Mouse (Mus musculus) lung, embryonic 14.5 days (tissue): ENCODE measurements around the gene Ifi206. TPM values are rescaled to one million over a fixed set of nuclear protein-coding genes. Genes with fewer than 3 reads are reported as not detected.

Experiments
- ATAC-seq: fragments of 200-750 bp; cut with Nextera tagmentation; 2 replicates; pipeline ENCODE4 v1.8.0; 2017; ENCODE audit warnings: mild to moderate bottlenecking, moderate TSS enrichment, moderate library complexity; ENCODE audit not compliant: insufficient read depth
- DNase-seq: peaks from one replicate; pipeline ENCODE4 v3.0.0-alpha.2; 2015
- H3K27ac ChIP-seq: fragments of 300-500 bp; sonication (generic); 2 replicates; pipeline ENCODE4 v1.5.1; 2014; ENCODE audit warnings: low read depth, mild to moderate bottlenecking, moderate library complexity
- H3K27me3 ChIP-seq: fragments of 300-500 bp; sonication (generic); 2 replicates; pipeline ENCODE4 v1.6.1; 2014; ENCODE audit warnings: low read length, control low read depth; ENCODE audit not compliant: insufficient read depth
- H3K36me3 ChIP-seq: fragments of 300-500 bp; sonication (generic); 2 replicates; pipeline ENCODE4 v1.6.1; 2014; ENCODE audit warnings: control low read depth; ENCODE audit not compliant: insufficient read depth
- H3K4me1 ChIP-seq: fragments of 300-500 bp; sonication (generic); 2 replicates; pipeline ENCODE4 v1.6.1; 2014; ENCODE audit warnings: antibody characterized with exemption, control low read depth; ENCODE audit not compliant: insufficient read depth
- H3K4me2 ChIP-seq: fragments of 300-500 bp; sonication (generic); 2 replicates; pipeline ENCODE4 v1.6.1; 2014; ENCODE audit warnings: mild to moderate bottlenecking
- H3K4me3 ChIP-seq: fragments of 300-500 bp; sonication (generic); 2 replicates; pipeline ENCODE4 v1.5.1; 2014; ENCODE audit warnings: low read depth, low read length
- H3K9ac ChIP-seq: fragments of 300-500 bp; sonication (generic); 2 replicates; pipeline ENCODE4 v1.6.1; 2014
- H3K9me3 ChIP-seq: fragments of 300-500 bp; sonication (generic); 2 replicates; pipeline ENCODE4 v1.6.1; 2016; ENCODE audit warnings: low read depth, low read length, control low read depth
- CTCF ChIP-seq: IDR thresholded peaks from 2 replicates; pipeline ENCODE4 v1.5.1; 2016; ENCODE audit warnings: antibody characterized with exemption, low read depth
- WGBS: fragments of 180-500 bp; shearing (Covaris S2); extraction: QIAGEN DNeasy Blood & Tissue Kit; methylation state at CpG from one replicate; pipeline ENCODE4 v1.1.7; 2014; 5-methylcytosine and 5-hydroxymethylcytosine counted together
- polyA plus RNA-seq: library from polyadenylated mRNA; unstranded; fragments of >200 nt; fragmentation: Nextera tagmentation; extraction: Ambion mirVana; gene quantifications from 2 replicates; pipeline ENCODE4 v1.2.1, GENCODE M21; 2014

The Ifi206 gene
- polyA plus RNA-seq, 1 experiment from 2014 or later = 0.17 TPM

DNA sequence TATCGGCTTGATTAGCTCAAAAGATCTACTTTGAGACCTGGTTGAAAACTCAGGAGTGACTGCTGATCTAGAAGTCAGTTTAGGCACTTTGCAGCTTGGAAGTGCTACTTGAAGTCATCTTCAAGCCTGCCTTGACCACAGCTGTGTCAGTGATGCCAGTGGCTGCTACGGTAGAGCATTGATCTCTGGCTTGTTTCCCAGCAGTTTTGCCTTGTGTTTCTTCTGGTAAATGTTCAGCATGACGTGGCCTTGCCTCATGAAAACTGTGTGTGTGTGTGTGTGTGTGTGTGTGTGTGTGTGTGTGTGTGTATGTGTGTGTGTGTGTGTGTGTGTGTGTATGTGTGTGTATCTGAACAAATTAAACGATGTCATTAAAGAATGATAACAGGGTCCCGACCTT lies 34.1 kb downstream of the Ifi206 start:
- no peak overlapping the region for H3K4me2 ChIP-seq

DNA sequence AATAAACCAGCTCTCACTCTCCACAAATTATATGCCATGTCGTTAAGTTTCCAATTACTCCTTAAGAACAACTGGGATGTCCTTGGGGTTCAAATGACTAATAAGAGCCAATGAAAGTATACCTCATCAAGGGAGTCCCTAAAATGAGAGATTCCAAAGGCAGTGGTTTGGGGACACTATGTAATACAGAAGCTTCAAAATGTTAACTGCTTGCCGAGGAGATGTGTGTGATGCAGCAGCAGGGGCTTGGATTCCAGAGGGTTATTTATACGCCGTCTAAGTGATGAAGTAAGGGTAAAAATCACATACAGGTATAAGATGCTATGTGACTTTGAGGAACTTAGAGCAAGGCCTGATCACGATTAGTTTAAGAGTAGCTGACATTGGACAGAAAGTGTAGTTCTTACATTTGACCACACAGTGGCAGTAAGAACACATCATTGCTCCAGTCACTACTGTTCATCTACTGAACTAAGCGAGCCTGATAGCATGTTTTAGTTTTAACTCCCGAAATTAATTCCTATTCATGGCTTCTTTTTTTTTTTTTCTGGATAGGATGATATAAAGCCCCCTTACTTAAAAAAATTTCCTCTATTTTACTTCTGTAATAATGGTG lies 34.6 kb downstream of the Ifi206 start:
- Histone ChIP-seq H3K9me3 (no peaks in the 10 kb centered on the region), H3K4me3 (no peak overlapping the region), H3K9ac (no peak overlapping the region), H3K4me1 (no peaks in the 10 kb centered on the region), H3K36me3 (no peaks in the 10 kb centered on the region), H3K27me3 (no peaks in the 10 kb centered on the region), H3K4me2 (no peak overlapping the region), H3K27ac (no peak overlapping the region)
- peak; percentile 62; the same call in 1 of the 2 replicates for ATAC-seq
- WGBS = 48% methylated on average over 7 of the region's 7 CpGs
- TF ChIP-seq CTCF = peak; percentile 81
- DNase-seq = peak; percentile 82

More for the DNA sequence above, 34.1 kb downstream of the Ifi206 start:
- TF ChIP-seq CTCF = no peak
- H3K4me3 ChIP-seq = no peak overlapping the region
- ATAC-seq (no peak), DNase-seq (no peak)
- H3K9me3 ChIP-seq = no peaks in the 10 kb centered on the region
- no peaks in the 10 kb centered on the region for H3K27me3 ChIP-seq
- H3K27ac ChIP-seq = no peak overlapping the region
- WGBS = 82% methylated on average over 5 of the region's 5 CpGs
- no peaks in the 10 kb centered on the region for H3K4me1 ChIP-seq
- no peak overlapping the region for H3K9ac ChIP-seq
- H3K36me3 ChIP-seq = no peaks in the 10 kb centered on the region

DNA sequence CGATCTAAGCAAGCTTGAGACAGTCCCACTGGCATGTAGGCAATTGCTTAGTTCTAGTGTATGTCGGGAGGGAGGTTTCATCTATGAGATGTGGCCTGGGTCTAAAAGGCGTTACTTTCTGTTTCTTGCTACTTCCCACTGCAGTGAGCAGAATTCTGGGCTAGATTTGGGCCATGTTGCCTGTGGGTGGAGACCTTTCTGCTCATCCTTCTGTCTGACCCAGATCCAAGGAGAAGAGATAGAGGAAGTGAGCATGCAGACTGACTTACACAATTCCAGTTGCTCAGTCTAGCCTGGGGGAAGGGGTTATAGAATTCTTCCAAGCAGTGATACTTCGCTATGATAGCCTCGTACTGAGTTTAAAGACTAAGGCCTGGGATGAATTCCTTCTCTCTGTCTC lies 39.2 kb downstream of the Ifi206 start:
- ATAC-seq = no peak
- no peaks in the 10 kb centered on the region for H3K9me3 ChIP-seq
- WGBS = 89% methylated on average over 5 of the region's 5 CpGs

DNA sequence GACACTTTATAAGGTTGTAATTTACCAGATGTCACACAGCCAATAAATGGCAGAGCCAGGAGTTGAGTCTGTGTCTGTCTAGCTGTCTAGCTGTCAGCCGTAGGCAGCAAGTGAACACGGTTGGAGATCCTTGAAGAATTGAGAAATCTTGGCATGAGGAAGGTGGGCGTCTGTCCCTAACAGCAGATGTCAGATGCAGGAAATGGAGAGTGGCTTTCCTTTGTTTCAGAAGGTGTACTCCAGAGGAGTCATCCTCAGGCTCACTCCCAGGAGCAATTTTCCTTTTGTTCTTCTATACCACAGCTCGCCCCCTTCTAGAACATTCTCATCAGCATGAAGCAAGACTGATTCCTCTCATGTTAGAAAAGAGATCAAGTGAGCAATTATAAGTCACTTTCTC lies 40.2 kb downstream of the Ifi206 start:
- TF ChIP-seq CTCF = no peak
- no peaks in the 10 kb centered on the region for H3K4me1 ChIP-seq
- no peaks in the 10 kb centered on the region for H3K36me3 ChIP-seq
- no peak overlapping the region for H3K4me3 ChIP-seq
- DNase-seq (no peak), ATAC-seq (no peak)
- H3K27ac ChIP-seq = no peak overlapping the region
- H3K9me3 ChIP-seq = no peaks in the 10 kb centered on the region
- no peaks in the 10 kb centered on the region for H3K27me3 ChIP-seq
- no peak overlapping the region for H3K9ac ChIP-seq
- 89% methylated on average over 4 of the region's 4 CpGs for WGBS
- H3K4me2 ChIP-seq = no peak overlapping the region

More for the DNA sequence above, 39.2 kb downstream of the Ifi206 start:
- no peak overlapping the region for H3K4me2 ChIP-seq
- H3K4me1 ChIP-seq = no peaks in the 10 kb centered on the region
- no peaks in the 10 kb centered on the region for H3K27me3 ChIP-seq
- H3K4me3 ChIP-seq = no peak overlapping the region
- H3K9ac ChIP-seq = no peak overlapping the region
- no peaks in the 10 kb centered on the region for H3K36me3 ChIP-seq
- H3K27ac ChIP-seq = no peak overlapping the region
- no peak for TF ChIP-seq CTCF
- DNase-seq = peak; percentile 1

DNA sequence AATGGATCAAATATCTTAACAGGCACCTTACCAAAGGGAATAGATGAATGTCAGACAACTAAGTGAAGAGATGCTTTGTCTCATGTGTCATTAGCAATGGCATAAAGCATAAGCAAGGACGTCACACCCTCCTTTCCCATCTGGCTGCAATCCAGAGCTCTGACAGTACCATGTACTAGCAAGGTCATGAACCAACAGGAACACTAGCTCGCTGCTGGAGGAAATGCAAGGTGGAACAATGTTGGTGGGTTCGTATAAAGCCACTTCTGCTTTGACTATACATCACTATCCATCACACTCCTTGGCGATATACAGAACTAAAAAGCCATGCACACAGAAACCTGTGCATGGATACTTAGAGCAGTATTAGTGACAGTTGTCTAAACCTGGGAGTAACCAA lies 43.8 kb downstream of the Ifi206 start:
- Histone ChIP-seq H3K27ac (no peak overlapping the region), H3K36me3 (no peaks in the 10 kb centered on the region), H3K4me1 (no peaks in the 10 kb centered on the region), H3K4me2 (no peak overlapping the region), H3K27me3 (no peaks in the 10 kb centered on the region), H3K9ac (no peak overlapping the region), H3K9me3 (no peaks in the 10 kb centered on the region), H3K4me3 (no peak overlapping the region)
- no peak for TF ChIP-seq CTCF
- 57% methylated on average over 4 of the region's 4 CpGs for WGBS
- no peak for DNase-seq
- ATAC-seq = no peak

DNA sequence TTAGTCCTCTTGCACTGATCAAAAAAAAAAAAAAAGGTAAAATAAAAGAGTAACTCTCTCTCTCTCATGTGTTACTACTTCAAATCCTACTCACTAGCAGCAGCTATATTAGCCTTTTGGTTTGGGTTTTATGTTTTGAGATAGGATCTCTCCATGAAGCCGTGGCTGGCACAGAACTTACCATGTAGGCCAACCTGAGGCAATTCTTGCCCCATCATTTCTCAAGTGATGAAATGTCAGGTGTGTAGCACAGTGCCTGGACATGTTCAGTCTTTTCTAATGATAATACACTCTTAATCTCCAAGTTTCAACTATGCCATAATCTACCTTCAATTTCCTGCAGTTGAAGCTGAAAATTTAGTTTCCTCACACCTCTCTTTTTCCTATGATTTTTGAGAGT lies 47.8 kb downstream of the Ifi206 start:
- no peak overlapping the region for H3K4me2 ChIP-seq
- H3K27ac ChIP-seq = no peak overlapping the region
- H3K9ac ChIP-seq = no peak overlapping the region
- 83% methylated on average over 1 of the region's 1 CpGs for WGBS
- H3K36me3 ChIP-seq = no peaks in the 10 kb centered on the region
- ATAC-seq (no peak), DNase-seq (no peak)
- H3K27me3 ChIP-seq = no peaks in the 10 kb centered on the region
- TF ChIP-seq CTCF = no peak
- H3K4me3 ChIP-seq = no peak overlapping the region
- no peaks in the 10 kb centered on the region for H3K4me1 ChIP-seq
- no peaks in the 10 kb centered on the region for H3K9me3 ChIP-seq

DNA sequence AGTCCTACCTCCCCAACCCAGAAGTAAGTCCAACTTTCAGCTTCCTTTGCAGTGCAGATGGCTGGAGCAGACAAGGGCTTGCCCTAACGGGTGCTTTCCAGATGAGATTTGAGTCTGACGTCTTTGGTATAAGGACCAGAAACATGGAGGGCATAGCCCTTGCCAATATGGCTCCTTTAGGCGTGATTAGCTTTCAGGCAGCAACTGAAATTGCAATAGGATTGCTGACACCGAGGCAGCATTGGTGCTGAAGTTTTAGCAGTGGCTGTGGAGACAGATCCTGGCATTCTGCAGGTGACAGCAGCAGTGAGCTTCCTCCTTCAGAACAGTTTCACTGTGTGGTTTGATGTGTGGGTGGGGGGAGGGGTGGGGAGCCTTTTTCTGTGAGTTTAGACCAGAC lies 49.6 kb downstream of the Ifi206 start:
- TF ChIP-seq CTCF = no peak
- WGBS = 63% methylated on average over 4 of the region's 4 CpGs
- H3K4me2 ChIP-seq = no peak overlapping the region
- no peak overlapping the region for H3K4me3 ChIP-seq
- H3K4me1 ChIP-seq = no peaks in the 10 kb centered on the region
- no peak overlapping the region for H3K27ac ChIP-seq
- H3K27me3 ChIP-seq = no peaks in the 10 kb centered on the region
- no peaks in the 10 kb centered on the region for H3K9me3 ChIP-seq
- no peak for ATAC-seq
- H3K9ac ChIP-seq = no peak overlapping the region
- no peaks in the 10 kb centered on the region for H3K36me3 ChIP-seq
- no peak for DNase-seq
